Mouse (Mus musculus) gastrocnemius, adult 2 months (tissue): ENCODE data around the gene Cbx5. TPM values are rescaled to one million over a fixed set of nuclear protein-coding genes. Genes with fewer than 3 reads are reported as not detected.
A peak's percentile ranks its signal among the peaks of the same experiment; 100 is the strongest.
"Not testable (repeated sequence)": the region's sequence is repeated elsewhere in the genome, so short reads cannot be mapped to it uniquely, and the experiment has no call there.

Experiments used
- DNase-seq: peaks from one replicate; pipeline ENCODE4 v3.0.0; 2022
- H3K27ac ChIP-seq: fragments of 200-600 bp; 2 replicates; pipeline ENCODE4 v1.8.1; 2022; ENCODE audit warnings: mild to moderate bottlenecking
- H3K4me3 ChIP-seq: fragments of 200-600 bp; 2 replicates; pipeline ENCODE4 v1.8.1; 2022; ENCODE audit warnings: mild to moderate bottlenecking, moderate library complexity
- CTCF ChIP-seq: fragments of 200-600 bp; IDR thresholded peaks from 2 replicates; pipeline ENCODE4 v1.8.1; 2022; ENCODE audit warnings: antibody characterized with exemption, mild to moderate bottlenecking, moderate library complexity
- intact Hi-C: fragments of 180-260 bp; cut with DNase I; formaldehyde crosslinking; loops from one replicate; pipeline ENCODE4 v1.15.1; 2025
- long read RNA-seq, 2 experiments: library from polyadenylated mRNA; stranded (forward); transcript quantifications; one replicate each; pipeline ENCODE4 v2.0.0; 2021
- total RNA-seq, 2 experiments: library from RNA; stranded (reverse); gene quantifications; 2 replicates each; pipeline ENCODE4 v1.2.3; 2021

Cbx5 gene
- total RNA-seq, result 10 to 100 TPM; 24.4 to 36.6 TPM
- long read RNA-seq, experiment 1, full-length matches to known transcripts, result 11 of 17 reads
- long read RNA-seq, experiment 1, partial matches to known transcripts, result 1 of 17 reads
- long read RNA-seq, experiment 1, other reads (novel, unspliced or antisense), result 5 of 17 reads
- long read RNA-seq, experiment 2, full-length matches to known transcripts, result 5 of 12 reads
- long read RNA-seq, experiment 2, partial matches to known transcripts, result 1 of 12 reads
- long read RNA-seq, experiment 2, other reads (novel, unspliced or antisense), result 6 of 12 reads

DNA sequence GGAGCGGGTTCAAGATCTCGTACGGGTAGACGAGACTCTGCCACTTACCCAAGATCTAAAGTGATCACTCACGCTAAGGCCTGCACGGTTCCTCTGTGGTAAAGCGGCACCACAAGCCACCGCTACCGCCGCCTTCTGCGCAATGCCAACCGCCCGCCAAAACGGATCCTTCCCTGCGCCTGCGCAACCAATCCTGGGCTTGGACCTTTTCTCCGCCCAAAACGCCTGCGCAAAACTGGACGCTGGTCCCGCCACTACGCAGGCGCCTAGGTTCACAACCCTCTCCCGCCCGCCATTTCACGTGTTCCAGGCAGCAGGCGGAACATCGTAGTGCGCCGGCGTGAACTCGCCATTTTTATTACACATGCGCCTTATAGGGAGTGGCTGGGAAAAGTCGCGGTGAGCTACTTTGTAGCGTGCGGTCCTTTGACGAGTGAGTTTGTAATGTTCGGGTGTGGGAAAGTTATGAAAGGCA is at the start of gene Cbx5:
Gene Cbx5, minus strand, starts transcription at position 132 of the 475 bp plus-strand sequence.
- peak within 1 kb of the TSS; percentile 82 for H3K4me3 ChIP-seq
- intact Hi-C loops, result no loop called here
- TF ChIP-seq CTCF, result no peak
- H3K27ac ChIP-seq, result peak within 1 kb of the TSS; percentile 99
- peak; percentile 99 for DNase-seq

DNA sequence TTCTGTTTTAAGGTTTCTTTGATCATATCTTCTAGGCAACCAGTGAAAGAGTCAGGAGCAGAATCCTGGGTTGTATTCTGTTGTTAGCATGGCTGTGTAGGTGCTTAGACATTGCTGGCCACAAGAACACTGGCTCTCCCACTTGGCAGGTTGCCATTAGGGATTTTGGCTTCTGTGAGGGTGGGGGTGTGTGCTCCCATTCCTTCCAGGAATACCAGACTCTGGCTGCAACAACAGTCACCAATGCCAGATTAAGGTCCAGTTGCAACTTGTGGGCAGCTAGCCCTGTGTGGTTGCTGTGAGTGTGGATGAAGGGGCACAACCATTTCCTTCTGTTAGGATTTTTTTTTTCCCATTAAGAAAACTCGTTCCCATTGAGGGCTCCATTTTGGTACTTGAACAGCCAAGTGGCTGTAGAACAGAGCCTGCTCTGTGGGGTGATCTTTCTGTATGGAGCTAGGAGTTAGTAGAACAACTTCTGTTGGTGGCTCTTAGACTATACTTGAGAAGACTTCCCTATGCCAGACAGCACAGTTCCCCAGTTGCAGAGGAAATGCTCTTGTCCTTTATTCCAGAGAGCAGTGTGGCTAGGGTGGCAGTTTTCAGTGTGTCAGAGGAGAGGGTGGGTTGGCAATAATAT is 46.3 kb upstream of the Cbx5 start:
- H3K4me3 ChIP-seq, result no peak overlapping the region
- no peak overlapping the region for H3K27ac ChIP-seq
- peak; percentile 67 for DNase-seq
- intact Hi-C loops, result no loop called here
- TF ChIP-seq CTCF, result no peak

DNA sequence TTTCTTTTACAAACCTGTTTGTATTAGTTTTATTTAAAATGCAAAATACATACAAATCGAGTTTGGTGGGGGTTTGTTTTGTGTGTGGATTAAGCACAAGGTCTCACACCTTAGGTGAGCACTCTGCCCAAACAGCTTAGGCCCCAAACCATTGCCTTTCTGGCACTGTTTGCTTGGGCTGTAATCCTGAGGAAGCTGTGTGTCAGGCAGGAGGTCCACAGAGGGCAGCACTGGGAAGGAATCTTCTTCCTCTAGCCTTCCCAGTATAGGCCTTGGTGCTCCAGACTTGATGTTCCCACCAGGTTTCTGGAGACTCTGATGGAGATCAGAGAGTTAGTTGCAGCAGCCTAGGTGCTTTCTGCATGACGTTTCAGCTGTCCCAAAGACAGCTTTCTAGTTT is 45.0 kb upstream of the Cbx5 start:
- no peak for DNase-seq
- Histone ChIP-seq H3K4me3 (no peak overlapping the region), H3K27ac (no peak overlapping the region)
- intact Hi-C loops, result loop anchor here (1.0 kb wide), 1 partner anchor 23 kb away; no protein-coding TSS in a partner anchor
- TF ChIP-seq CTCF, result peak; percentile 31; the same call in 1 of the 2 replicates

DNA sequence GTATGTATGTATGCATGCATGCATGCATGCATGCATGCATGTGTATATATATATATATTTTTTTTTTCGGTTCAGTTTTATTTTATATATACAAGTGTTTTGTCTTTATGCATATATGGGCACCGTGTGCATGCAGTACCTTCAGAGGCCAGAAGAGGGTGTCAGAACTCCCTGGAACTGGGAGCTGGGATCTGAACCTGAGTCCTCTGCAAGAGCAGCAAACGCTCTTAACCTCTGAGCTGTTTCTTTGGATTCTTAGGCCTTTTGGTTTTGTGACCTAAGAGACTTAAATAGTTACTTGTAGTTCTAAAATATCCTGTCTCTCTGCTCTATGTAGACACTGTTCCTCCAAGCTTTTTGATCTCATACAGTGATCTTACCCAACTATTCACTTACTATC is 44.5 kb upstream of the Cbx5 start:
- DNase-seq, result peak; percentile 57
- Histone ChIP-seq H3K27ac (no peak overlapping the region), H3K4me3 (no peak overlapping the region)
- intact Hi-C loops, result loop anchor here (1.0 kb wide), 1 partner anchor 23 kb away; no protein-coding TSS in a partner anchor
- peak; percentile 71 for TF ChIP-seq CTCF

DNA sequence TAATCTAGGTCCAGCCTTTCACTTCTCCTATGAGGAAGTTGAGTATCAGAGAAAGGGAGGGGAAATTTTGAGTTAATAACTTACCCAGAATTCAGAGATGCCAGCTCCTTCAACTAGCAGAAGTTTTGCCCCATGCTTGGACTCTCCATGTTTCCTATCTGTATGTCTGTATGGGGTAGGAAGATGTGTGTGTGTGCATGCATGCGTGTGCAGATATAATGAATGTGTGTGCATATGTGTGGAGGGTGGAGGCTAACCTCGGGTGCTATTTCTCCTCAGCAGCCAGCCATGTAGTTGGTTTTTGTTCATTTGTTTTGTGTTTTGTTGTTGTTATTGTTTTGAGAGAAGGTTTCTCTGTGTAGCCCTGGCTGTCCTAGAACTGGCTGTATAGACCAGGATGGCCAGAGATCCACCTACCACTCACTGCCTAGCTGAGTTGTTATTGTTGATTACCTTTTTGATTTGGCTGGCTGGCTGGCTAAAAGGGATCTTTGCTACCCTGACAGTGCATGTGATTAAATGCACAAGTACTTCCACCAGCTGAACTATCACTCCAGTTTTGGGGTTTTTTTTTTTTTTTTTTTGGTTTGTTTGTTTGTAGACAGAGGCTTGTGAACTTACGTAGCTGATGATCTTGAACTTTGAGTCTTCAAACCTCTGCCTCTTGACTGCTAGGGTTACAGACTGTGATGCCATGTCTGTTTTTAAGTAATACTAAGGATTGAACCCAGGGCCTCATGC is 42.0 kb upstream of the Cbx5 start:
- no peak for DNase-seq
- Histone ChIP-seq H3K27ac (no peak overlapping the region), H3K4me3 (no peak overlapping the region)
- intact Hi-C loops, result loop anchor here (2.0 kb wide), 1 partner anchor 31 kb away; no protein-coding TSS in a partner anchor
- TF ChIP-seq CTCF, result no peak

DNA sequence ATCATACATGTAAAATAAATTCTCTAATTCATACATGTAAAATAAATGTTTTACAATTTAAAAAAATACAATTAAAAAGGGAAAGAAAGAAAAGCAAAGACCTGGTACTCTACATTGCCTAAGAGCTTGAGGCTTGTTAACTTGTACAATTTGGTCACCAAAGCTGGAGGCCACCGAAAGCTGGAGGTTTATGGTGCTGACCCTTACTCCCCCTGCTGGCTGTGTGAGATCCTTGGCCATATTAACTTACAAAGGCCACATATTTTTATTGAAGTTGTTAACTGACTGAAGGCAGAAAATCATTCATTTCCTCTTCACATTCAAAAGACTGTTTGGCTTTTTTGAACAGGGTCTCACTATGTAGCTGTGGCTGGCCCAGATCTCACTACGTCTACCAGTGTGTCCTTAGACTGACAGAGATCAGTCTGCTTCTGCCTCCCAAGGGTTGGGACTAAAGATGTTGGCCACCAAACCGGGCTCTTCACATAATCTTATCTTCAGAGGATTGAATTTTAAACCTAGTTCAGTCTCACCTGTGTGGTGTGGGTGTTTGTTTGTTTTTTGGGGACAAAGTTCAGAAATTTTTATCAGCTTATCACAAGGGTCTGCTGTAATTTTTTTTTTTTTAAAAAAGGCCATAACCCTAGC is 41.3 kb upstream of the Cbx5 start:
- intact Hi-C loops, result loop anchor here (2.0 kb wide), 1 partner anchor 30 kb away; no protein-coding TSS in a partner anchor
- DNase-seq, result no peak
- peak; percentile 65 for TF ChIP-seq CTCF
- Histone ChIP-seq H3K4me3 (no peak overlapping the region), H3K27ac (no peak overlapping the region)

DNA sequence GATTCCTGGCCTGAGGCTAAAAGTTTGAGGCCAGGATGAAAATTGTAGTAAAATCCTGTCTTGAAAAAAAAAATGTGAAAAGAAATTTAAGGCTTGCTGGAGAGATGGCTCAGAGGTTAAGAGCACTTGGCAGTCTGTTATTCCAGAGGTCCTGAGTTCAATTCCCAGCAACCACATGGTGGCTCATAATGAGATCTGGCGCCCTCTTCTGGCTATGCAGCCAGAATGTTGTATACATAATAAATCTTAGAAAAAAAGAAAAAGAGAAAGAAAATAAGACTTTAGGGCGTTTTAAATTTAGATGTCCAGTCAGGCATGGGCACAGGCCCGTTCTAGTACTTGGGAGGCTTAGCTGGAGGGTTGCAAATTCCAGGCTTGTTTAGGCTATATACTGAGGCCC is 40.1 kb upstream of the Cbx5 start:
- H3K4me3 ChIP-seq, result no peak overlapping the region
- intact Hi-C loops, result loop anchor here (2.0 kb wide), 1 partner anchor 29 kb away; no protein-coding TSS in a partner anchor

DNA sequence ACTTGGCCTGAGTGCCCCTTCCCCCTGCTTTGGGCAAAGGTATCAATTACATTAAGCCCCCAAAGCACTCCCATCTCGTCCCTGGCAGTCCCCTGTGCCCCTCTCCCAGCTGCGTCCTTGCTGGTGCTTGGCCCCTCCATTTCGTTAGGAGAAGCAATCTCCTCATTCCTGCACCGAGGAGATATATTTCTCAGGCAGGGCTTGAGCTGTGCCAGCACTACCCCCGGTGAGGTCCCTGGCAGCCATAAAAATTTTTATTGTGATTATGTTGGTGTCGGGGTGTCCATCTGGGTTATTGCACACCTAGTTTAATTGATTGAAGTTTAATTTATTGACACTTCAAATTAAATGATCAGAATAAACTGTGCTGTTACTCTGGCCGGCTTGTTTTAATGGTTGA is 38.3 kb upstream of the Cbx5 start:
- no peak for DNase-seq
- Histone ChIP-seq H3K4me3 (no peak overlapping the region), H3K27ac (no peak overlapping the region)
- TF ChIP-seq CTCF, result no peak
- intact Hi-C loops, result no loop called here

More for the DNA sequence above, 40.1 kb upstream of the Cbx5 start:
- no peak for DNase-seq
- H3K27ac ChIP-seq, result no peak overlapping the region
- TF ChIP-seq CTCF, result peak; percentile 65

DNA sequence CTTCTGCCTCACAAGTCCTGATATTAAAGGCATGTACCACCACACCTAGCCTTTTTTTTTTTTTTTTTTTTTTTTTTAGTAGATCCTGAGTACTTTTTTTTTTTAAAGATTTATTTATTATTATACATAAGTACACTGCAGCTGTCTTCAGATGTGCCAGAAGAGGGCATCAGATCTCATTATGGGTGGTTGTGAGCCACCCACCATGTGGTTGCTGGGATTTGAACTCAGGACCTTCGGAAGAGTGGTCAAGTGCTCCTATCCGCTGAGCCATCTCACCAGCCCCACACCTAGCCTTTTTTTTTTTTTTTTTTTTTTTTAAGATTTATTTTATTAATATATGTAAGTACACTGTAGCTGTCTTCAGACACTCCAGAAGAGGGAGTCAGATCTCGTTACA is 36.3 kb upstream of the Cbx5 start:
- H3K4me3 ChIP-seq, intact Hi-C loops, H3K27ac ChIP-seq, DNase-seq: not testable (repeated sequence)

DNA sequence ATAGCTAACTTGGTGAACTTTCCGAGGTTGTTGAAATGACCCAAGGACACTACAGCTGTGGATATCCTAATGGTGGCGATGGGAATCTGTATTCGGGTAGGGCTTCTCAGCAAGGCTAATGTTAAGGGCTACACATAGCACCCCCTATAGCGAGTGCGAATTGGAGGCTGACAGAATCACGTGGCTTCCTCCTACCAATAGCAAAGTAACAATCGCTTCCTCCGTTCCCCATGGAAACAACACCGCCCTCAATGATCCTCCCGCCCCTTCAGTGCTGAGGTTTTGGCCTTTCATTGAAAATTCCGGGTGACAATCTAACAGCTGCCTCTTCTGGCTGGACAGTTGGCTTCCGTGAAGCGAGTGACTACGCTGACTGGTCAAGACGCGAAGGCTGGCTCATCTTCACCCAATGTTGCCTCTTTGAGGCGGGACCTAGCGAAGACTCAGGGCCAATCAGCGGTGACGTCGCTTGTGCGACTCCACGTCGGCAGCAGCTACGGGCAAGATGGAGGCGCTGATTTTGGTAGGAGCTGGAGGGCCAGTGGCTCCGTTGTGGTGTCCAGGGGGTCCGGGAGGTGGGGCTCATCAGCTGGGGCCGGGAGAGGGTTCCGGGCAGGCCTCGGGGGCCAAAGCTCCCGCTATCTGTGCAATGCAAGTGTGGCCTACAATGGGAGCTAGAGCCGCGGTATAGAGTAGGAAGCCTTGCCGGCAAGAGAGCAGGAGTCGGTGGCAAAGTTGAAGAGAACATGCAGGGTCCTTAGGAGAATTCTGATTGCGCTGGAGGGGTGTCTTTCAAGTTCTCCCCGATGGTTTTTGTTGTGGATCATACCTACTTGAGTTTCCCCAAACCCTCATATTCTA is 33.0 kb upstream of the Cbx5 start, which contains the start of gene Copz1:
Gene Copz1, plus strand, starts transcription at position 296 of the 861 bp plus-strand sequence.
- peak; percentile 97 for DNase-seq
- intact Hi-C loops, result no loop called here
- peak within 1 kb of the TSS; percentile 92 for H3K27ac ChIP-seq
- H3K4me3 ChIP-seq, result peak within 1 kb of the TSS; percentile 98
- TF ChIP-seq CTCF, result peak; percentile 29; the same call in 1 of the 2 replicates

DNA sequence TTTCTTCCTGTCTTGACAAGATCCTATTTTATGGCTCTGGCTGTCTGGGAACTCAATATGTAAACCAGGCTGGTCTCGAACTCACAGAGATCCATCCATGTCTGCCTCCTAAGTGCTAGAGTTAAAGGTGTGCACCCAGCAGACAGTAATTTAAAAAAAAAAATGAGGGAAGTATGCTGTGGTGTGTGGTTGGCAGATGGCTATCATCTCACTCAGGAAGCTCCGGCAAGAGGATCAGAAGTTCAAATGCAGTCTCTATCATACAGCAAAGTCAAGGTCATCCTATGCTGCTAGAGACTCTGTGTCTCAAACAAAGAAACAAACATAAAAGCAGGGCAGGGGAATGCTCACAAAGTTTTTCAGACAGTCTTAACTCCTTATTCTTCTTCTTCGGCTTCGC is 29.3 kb upstream of the Cbx5 start:
- no peak overlapping the region for H3K4me3 ChIP-seq
- no peak for DNase-seq
- TF ChIP-seq CTCF, result no peak
- H3K27ac ChIP-seq, result no peak overlapping the region
- intact Hi-C loops, result no loop called here

DNA sequence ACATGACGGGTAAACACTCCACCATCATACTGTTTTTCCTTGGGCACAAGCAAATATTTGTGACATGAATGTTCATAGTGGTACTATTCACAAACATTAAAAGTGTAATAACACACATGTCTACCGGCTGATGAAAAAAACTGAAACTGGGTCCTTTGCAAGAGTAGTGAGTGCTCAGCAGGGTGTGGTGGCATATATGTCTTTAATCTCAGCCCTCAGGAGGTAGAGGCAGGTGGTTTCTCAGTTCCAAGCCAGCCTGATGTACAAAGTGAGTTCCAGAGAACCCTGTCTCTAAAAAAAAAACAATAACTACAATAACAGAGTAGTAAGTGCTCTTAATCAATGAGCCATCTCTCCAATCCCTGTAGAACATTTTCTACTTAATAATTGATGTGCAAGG is 25.2 kb upstream of the Cbx5 start:
- no peak overlapping the region for H3K4me3 ChIP-seq
- TF ChIP-seq CTCF, result no peak
- intact Hi-C loops, result no loop called here
- no peak overlapping the region for H3K27ac ChIP-seq
- no peak for DNase-seq
